Mouse (Mus musculus): ENCODE data around the gene Pnpla7. TPM values are rescaled to one million over a fixed set of nuclear protein-coding genes. Genes with fewer than 3 reads are reported as not detected.
"Not testable (repeated sequence)": the region's sequence is repeated elsewhere in the genome, so short reads cannot be mapped to it uniquely, and the experiment has no call there.

Pnpla7 gene
- polyA plus RNA-seq, 1 experiment from 2014 or later = 16.7 TPM

GRCm38 (mm10) chr2:24934441-24934963 lies 41.3 kb upstream of the Pnpla7 start:
- peak overlapping the region; percentile 82 for H3K4me3 ChIP-seq (ENCODE audit: low read depth, low read length)
- peak overlapping the region; percentile 84 for H3K9ac ChIP-seq (ENCODE audit: low read depth, low read length)
- no peaks in the 10 kb centered on the region for H3K36me3 ChIP-seq (ENCODE audit: control insufficient read depth, insufficient read depth)
- no peak for TF ChIP-seq CTCF (IDR thresholded peaks at IDR 0.05; ENCODE audit: low read depth)
- H3K4me1 ChIP-seq (replicated peaks; ENCODE audit: control insufficient read depth, insufficient read depth, low read length) = no peaks in the 10 kb centered on the region
- peak overlapping the region; percentile 99 for H3K27ac ChIP-seq (ENCODE audit: low read depth, low read length)
- H3K27me3 ChIP-seq (replicated peaks; ENCODE audit: control insufficient read depth, insufficient read depth, low read length) = no peaks in the 10 kb centered on the region
- H3K4me2 ChIP-seq (replicated peaks; ENCODE audit: low read depth) = peak overlapping the region; percentile 93
- H3K9me3 ChIP-seq (ENCODE audit: control insufficient read depth) = no peaks in the 10 kb centered on the region
- ATAC-seq = peak; percentile 84
- WGBS = 3% methylated on average over 19 of the region's 19 CpGs

- H3K9ac ChIP-seq (ENCODE audit: low read depth, low read length) = peak within 1 kb of the TSS; percentile 84
- peak; percentile 93 for ATAC-seq
- peak within 1 kb of the TSS; percentile 82 for H3K4me3 ChIP-seq (ENCODE audit: low read depth, low read length)
These were observed 40.6 kb upstream of the Pnpla7 start, which contains the start of gene Arrdc1 for GRCm38 (mm10) chr2:24935057-24935796. Arrdc1 (minus strand) TSS chr2:24935252.

GRCm38 (mm10) chr2:24942092-24942491 lies 33.7 kb upstream of the Pnpla7 start:
- no peak for TF ChIP-seq CTCF (IDR thresholded peaks at IDR 0.05; ENCODE audit: low read depth)
- no peak overlapping the region for H3K9ac ChIP-seq (ENCODE audit: low read depth, low read length)
- no peak for ATAC-seq
- no peak overlapping the region for H3K27ac ChIP-seq (ENCODE audit: low read depth, low read length)
- WGBS = 74% methylated on average over 4 of the region's 4 CpGs
- H3K9me3 ChIP-seq (ENCODE audit: control insufficient read depth) = no peaks in the 10 kb centered on the region
- H3K4me2 ChIP-seq (replicated peaks; ENCODE audit: low read depth) = no peak overlapping the region
- H3K4me3 ChIP-seq (ENCODE audit: low read depth, low read length) = no peak overlapping the region
- no peaks in the 10 kb centered on the region for H3K27me3 ChIP-seq (replicated peaks; ENCODE audit: control insufficient read depth, insufficient read depth, low read length)
- H3K4me1 ChIP-seq (replicated peaks; ENCODE audit: control insufficient read depth, insufficient read depth, low read length) = no peaks in the 10 kb centered on the region
- no peaks in the 10 kb centered on the region for H3K36me3 ChIP-seq (ENCODE audit: control insufficient read depth, insufficient read depth)

More at GRCm38 (mm10) chr2:24935057-24935796, 40.6 kb upstream of the Pnpla7 start, which contains the start of gene Arrdc1:
- Histone ChIP-seq H3K27me3 (replicated peaks; ENCODE audit: control insufficient read depth, insufficient read depth, low read length) (no peaks in the 10 kb centered on the region), H3K4me1 (replicated peaks; ENCODE audit: control insufficient read depth, insufficient read depth, low read length) (no peaks in the 10 kb centered on the region), H3K4me2 (replicated peaks; ENCODE audit: low read depth) (peak within 1 kb of the TSS; percentile 93), H3K9me3 (ENCODE audit: control insufficient read depth) (no peaks in the 10 kb centered on the region), H3K36me3 (ENCODE audit: control insufficient read depth, insufficient read depth) (no peaks in the 10 kb centered on the region), H3K27ac (ENCODE audit: low read depth, low read length) (peak within 1 kb of the TSS; percentile 99)
- TF ChIP-seq CTCF (IDR thresholded peaks at IDR 0.05; ENCODE audit: low read depth) = peak; percentile 80
- under 1% methylated on average over 49 of the region's 49 CpGs for WGBS

- H3K27ac ChIP-seq (ENCODE audit: low read depth, low read length); H3K4me3 ChIP-seq (ENCODE audit: low read depth, low read length); H3K4me2 ChIP-seq (replicated peaks; ENCODE audit: low read depth); H3K36me3 ChIP-seq (ENCODE audit: control insufficient read depth, insufficient read depth); H3K4me1 ChIP-seq (replicated peaks; ENCODE audit: control insufficient read depth, insufficient read depth, low read length); H3K9me3 ChIP-seq (ENCODE audit: control insufficient read depth); H3K27me3 ChIP-seq (replicated peaks; ENCODE audit: control insufficient read depth, insufficient read depth, low read length); ATAC-seq; H3K9ac ChIP-seq (ENCODE audit: low read depth, low read length): not testable (repeated sequence)
- WGBS = 53% methylated on average over 2 of the region's 2 CpGs
- peak; percentile 71 for TF ChIP-seq CTCF (IDR thresholded peaks at IDR 0.05; ENCODE audit: low read depth)
These were observed 31.5 kb upstream of the Pnpla7 start for GRCm38 (mm10) chr2:24944304-24944703.

GRCm38 (mm10) chr2:24949421-24950188 lies 26.2 kb upstream of the Pnpla7 start, which contains the start of gene Zmynd19:
Zmynd19 (plus strand) TSS chr2:24949792.
- peak within 1 kb of the TSS; percentile 85 for H3K9ac ChIP-seq (ENCODE audit: low read depth, low read length)
- H3K36me3 ChIP-seq (ENCODE audit: control insufficient read depth, insufficient read depth) = peaks cover 22% of the 10 kb centered on the region
- H3K4me1 ChIP-seq (replicated peaks; ENCODE audit: control insufficient read depth, insufficient read depth, low read length) = peaks cover 5% of the 10 kb centered on the region; the same call in 1 of the 2 replicates
- peak; percentile 100 for ATAC-seq
- peak within 1 kb of the TSS; percentile 93 for H3K4me3 ChIP-seq (ENCODE audit: low read depth, low read length)
- H3K4me2 ChIP-seq (replicated peaks; ENCODE audit: low read depth) = peak within 1 kb of the TSS; percentile 99
- under 1% methylated on average over 103 of the region's 108 CpGs for WGBS
- TF ChIP-seq CTCF (IDR thresholded peaks at IDR 0.05; ENCODE audit: low read depth) = 0 out of 2 replicates have a peak, but pooled peaks have one; percentile 5
- peak within 1 kb of the TSS; percentile 57 for H3K27ac ChIP-seq (ENCODE audit: low read depth, low read length)
- no peaks in the 10 kb centered on the region for H3K27me3 ChIP-seq (replicated peaks; ENCODE audit: control insufficient read depth, insufficient read depth, low read length)
- H3K9me3 ChIP-seq (ENCODE audit: control insufficient read depth) = no peaks in the 10 kb centered on the region

GRCm38 (mm10) chr2:24950189-24950535 lies 25.7 kb upstream of the Pnpla7 start:
- no peak for TF ChIP-seq CTCF (IDR thresholded peaks at IDR 0.05; ENCODE audit: low read depth)
- H3K4me3 ChIP-seq (ENCODE audit: low read depth, low read length) = peak overlapping the region; percentile 93
- H3K9me3 ChIP-seq (ENCODE audit: control insufficient read depth) = no peaks in the 10 kb centered on the region
- no peaks in the 10 kb centered on the region for H3K27me3 ChIP-seq (replicated peaks; ENCODE audit: control insufficient read depth, insufficient read depth, low read length)
- peaks cover 5% of the 10 kb centered on the region; the same call in 1 of the 2 replicates for H3K4me1 ChIP-seq (replicated peaks; ENCODE audit: control insufficient read depth, insufficient read depth, low read length)
- H3K4me2 ChIP-seq (replicated peaks; ENCODE audit: low read depth) = peak overlapping the region; percentile 99
- under 1% methylated on average over 31 of the region's 31 CpGs for WGBS
- H3K27ac ChIP-seq (ENCODE audit: low read depth, low read length) = peak overlapping the region; percentile 57
- peak overlapping the region; percentile 85 for H3K9ac ChIP-seq (ENCODE audit: low read depth, low read length)
- H3K36me3 ChIP-seq (ENCODE audit: control insufficient read depth, insufficient read depth) = peaks cover 28% of the 10 kb centered on the region
- ATAC-seq = no peak; the same call in 1 of the 2 replicates

Measured in intestine, postnatal 0 days (tissue).